Mouse (Mus musculus) splenic B cell, adult 2 months (primary cell): Measurements from ENCODE around the gene Cmtm6.
A peak's percentile ranks its signal among the peaks of the same experiment; 100 is the strongest.

Experiments
- DNase-seq: peaks from one replicate; pipeline ENCODE4 v3.0.0-alpha.2; 2011; ENCODE audit warnings: low read depth, low spot score
- H3K27me3 ChIP-seq: 2 replicates; pipeline ENCODE4 v1.6.1; 2012; ENCODE audit warnings: mild to moderate bottlenecking, low read length, moderate library complexity, mixed read lengths; ENCODE audit not compliant: control insufficient read depth, poor library complexity, insufficient read depth, severe bottlenecking
- H3K36me3 ChIP-seq: 2 replicates; pipeline ENCODE4 v1.6.1; 2012; ENCODE audit warnings: mild to moderate bottlenecking, low read length, moderate library complexity, mixed read lengths; ENCODE audit not compliant: control insufficient read depth, poor library complexity, insufficient read depth, severe bottlenecking

Cmtm6 gene

DNA sequence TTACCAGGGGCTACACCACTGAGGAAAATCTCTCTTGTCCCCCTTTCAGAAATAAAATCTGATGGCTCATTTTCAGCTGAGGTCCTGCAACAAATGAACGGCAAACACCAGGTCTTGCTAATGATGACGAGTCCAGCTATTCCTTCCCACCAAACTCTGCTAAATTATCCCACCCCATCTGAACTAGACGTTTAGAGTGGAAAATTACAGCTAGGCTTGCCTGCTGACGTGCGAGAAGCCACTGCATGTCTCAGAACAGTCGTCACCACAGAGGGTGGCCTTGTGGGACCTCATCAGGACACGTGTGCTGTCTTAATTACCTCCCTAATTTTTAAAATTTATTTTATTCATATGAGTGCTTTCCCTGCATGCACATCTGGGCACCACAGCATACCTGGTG, 40.6 kb downstream of the Cmtm6 start:
- Histone ChIP-seq H3K27me3 (no peaks in the 10 kb centered on the region), H3K36me3 (peaks cover 7% of the 10 kb centered on the region)
- no peak for DNase-seq

DNA sequence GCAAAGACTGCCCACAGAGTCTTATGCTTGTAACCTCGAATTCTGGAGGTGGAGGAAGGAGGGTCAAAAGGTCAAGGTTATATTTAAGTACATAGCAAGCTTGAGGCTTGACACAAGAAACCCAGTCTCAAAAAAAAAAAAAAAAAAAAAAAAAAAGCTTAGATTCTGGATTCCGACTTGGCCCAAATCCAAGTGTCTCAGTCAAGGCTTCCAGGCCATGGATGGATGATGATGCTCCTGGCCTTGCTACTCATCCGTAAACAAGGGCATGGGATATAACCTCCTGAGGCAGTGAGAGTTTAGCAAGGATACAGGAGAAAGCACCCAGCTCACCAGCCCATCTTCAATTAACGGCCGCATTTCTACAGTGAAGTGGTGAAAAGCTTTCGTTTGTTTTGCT, 43.7 kb downstream of the Cmtm6 start:
- peaks cover 7% of the 10 kb centered on the region for H3K36me3 ChIP-seq
- no peak for DNase-seq
- no peaks in the 10 kb centered on the region for H3K27me3 ChIP-seq

DNA sequence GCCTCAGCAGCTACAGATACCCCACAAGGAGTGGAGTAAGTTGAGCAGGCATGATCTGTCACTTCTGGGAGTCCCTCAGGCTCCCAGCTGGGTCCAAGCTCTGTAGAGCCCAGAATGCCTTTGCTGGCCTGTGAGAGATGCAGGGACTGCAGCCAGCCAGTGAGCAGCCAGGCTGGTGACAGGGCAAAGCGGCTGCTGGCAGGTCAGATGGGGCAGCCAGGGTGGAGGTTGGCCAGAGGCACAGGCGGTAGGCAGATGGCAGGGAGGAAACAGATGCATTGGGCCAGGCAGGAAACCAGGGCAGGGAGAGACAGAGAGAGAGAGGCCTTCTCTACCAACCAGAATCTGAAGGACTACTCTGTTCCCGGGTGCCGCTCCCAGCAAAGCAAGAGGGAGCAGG, 44.4 kb downstream of the Cmtm6 start:
- H3K36me3 ChIP-seq, result peaks cover 7% of the 10 kb centered on the region
- peak; percentile 36 for DNase-seq
- H3K27me3 ChIP-seq, result no peaks in the 10 kb centered on the region

DNA sequence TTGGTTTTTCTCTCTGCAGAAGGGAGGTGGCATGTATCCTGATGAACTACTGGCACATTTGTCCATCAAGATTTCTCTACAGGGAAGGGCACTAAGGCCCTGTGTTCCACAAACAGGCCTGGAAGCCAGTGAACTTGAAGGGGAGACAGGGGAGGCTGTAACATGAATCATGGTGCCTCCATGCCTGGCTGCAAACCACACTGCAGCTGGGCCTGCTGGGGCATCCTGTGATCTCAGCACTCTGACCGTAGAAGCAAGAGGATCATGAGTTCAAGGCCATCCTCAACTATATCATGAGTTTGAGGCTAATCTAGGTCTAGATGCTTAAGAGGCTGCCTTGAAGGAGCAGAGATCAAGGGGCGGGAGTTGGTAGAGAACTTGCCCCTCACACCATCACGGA, 45.4 kb downstream of the Cmtm6 start:
- Histone ChIP-seq H3K36me3 (peaks cover 7% of the 10 kb centered on the region), H3K27me3 (no peaks in the 10 kb centered on the region)
- DNase-seq, result peak; percentile 44

DNA sequence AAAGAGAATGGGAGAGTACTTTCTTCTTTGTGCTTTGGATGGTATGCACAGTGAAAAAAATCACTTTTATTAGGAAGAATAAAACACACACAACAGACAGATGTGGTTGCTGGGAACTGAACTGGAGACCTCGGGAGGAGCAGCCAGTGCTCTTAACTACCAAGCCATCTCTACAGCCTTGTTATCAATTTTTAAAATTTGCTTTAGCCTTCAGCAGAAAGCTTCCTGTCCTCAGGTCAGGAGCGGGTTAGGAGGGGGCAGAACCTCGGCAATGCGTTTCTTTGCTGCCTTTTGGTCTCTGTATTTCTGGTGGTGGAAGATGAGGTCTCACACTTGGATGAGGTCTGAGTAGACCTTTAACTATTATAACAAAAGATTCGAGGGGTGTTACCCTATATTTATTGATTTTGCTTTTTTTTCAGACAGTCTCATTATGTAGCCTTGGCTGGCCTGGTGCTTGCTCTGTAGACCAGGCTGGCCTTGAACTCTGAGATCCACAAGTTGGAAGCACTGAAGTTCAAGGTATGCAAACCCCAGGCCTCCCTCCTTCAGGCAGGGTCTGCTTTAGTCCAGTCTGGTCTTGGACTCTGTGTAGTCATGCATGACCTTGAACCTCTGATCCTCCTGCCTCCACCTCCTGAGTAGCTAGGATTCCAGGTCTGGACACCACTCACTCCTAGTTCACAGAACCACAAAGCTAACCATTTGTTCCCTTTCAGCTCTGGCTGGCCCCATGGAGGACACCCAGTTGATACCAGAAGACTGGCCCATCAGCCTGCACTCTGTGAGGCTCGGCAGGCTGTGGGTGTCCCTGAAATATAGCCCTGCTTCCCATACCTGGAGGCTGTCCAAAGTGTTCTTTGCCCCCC, 46.5 kb downstream of the Cmtm6 start:
- H3K27me3 ChIP-seq, result no peaks in the 10 kb centered on the region
- H3K36me3 ChIP-seq, result peaks cover 1% of the 10 kb centered on the region
- no peak for DNase-seq

DNA sequence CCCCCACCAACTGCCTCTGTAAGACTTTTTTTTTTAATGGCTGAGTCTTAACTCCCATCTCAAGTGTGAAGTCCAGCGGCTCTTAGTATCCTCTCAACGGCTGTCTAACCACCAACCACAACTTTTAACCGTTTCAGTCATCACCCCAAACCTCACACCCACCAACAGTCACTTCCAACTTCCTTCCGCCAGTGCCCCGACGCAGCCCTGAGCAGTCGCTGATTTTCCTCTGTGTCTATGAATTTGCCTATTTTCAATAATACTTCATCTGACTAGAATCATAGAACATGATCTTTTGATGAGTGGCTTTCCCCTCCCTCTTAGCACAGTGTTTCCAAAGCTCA, 47.1 kb downstream of the Cmtm6 start:
- Histone ChIP-seq H3K27me3 (no peaks in the 10 kb centered on the region), H3K36me3 (no peaks in the 10 kb centered on the region; the same call in 1 of the 2 replicates)
- peak; percentile 68 for DNase-seq

DNA sequence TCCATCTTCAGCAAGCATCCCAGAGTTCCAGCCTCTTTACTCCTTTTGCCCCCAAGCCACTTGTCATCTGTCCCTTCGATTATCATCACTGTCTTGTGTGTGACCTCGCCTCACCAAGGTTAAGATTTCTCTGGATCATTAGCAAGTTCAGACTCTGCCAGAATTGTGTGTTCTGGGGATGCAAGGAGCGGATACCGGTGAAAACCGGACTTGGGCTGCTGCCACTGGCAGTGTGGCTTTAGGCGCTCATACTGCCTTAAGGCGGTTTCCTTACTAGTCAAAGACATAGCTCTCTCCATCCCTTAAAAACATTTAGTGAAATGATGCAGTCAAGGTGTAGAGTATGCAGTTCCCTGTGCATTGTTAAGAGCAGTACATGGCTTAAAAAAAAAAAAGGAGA, 48.0 kb downstream of the Cmtm6 start:
- no peaks in the 10 kb centered on the region for H3K27me3 ChIP-seq
- no peak for DNase-seq
- H3K36me3 ChIP-seq, result no peaks in the 10 kb centered on the region; the same call in 1 of the 2 replicates

DNA sequence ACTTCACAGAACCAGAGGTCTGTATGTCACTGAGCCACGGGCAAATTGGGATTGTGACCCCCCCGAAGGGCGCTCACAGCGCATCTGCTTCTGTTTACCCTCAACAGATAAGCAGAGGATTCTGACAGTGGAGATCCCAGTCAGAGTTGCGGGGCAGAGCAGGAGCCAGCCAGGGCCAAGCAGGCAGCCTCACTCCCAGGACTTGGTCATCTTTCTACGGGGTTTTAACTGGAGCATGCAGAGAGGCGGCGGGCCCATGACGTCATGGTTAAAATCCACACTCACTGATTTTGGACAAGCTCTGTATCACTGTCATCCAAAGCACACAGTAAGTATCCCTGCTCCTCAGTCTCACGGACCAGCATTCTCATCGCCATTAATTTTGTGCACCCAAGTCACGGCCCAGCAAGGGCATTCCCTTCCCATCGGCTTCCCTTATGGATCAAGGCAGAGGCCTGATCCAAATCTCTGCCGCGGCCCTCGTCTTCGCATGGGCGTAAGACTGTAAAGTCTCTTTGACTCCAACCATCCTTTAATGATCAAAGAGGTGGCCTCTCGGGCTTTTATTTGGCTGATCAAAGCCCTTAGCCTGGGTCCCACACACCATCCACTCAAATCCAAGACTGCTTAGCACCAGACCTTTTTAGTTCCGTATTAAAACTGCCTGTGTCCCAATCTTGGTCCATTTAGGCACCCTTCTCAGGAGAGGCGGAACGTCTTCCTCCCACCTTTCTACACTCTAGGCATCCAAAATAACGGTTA, 49.2 kb downstream of the Cmtm6 start:
- Histone ChIP-seq H3K27me3 (no peaks in the 10 kb centered on the region), H3K36me3 (no peaks in the 10 kb centered on the region; the same call in 1 of the 2 replicates)
- peak; percentile 71 for DNase-seq

DNA sequence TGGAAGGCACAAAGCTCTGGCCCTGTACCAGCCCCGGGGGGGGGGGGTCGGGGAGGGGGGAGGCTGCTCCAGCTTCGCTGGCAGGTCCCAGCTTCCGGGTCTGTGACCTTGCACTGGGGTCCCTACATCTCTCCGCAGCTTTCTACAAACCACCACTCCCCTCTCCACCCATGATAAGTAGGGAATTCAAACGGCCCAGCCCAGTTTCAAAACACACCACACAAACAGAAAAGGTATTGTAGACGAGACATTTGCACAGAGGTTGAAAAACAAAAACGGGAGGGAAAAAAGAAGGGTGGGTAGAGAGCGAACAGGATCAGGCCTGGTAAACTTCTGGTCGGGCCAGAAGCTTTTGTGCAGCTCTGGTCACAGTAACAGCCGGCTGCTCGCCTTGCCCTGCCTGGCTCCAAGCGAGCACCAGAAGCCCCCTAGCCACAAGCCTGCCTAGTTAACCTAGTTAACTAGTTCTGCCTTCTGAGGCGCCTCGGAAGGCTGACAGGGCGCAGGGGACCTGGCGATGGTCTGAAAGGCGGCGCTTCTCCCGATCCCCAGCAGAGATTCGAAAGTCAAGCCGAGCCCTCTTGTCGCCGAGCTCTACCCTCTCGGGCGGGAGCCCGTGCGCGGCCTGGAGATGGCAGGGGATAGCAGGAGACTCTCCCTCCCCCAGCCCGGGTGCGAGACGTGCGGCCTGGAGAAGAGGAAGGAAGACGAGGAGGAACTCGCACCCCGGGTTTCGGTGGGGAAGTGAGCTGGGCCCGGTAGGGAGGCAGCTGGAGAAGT, 50.0 kb downstream of the Cmtm6 start:
- H3K36me3 ChIP-seq, result no peaks in the 10 kb centered on the region; the same call in 1 of the 2 replicates
- H3K27me3 ChIP-seq, result no peaks in the 10 kb centered on the region
- DNase-seq, result peak; percentile 68

DNA sequence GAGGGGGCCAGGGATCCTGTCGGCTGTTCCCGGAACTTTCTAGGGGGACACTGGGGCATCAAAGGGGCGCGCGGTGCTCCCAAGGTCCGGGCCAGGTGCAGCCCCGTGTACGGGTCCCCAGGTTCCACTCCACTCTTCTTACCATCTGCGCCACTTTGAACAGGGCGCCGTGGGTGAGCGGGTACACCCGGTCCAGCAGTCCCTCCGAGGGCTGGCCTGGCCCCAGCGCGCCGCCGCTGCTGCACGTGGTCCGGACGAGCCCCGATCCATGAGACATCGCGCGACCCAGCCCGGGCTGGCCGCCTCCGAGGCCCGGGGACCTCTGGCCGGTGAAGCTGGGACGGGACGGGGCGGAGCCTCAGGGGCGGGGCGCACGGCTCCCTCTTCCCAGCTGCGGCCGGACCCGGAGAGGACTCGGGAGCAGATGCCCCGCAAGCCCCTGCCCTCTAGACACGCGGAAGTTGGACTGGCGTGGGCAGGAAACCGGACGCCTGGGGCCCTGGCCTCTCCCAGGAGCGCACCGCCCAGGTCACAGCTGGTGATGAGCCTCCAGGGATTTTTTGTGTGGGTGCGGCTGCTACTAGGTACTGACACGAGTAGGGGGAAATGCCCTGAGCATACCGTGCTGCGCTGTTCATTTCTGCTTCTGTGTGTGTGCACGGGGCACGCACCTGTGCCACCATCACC, 50.8 kb downstream of the Cmtm6 start, which contains the start of gene Cmtm7:
TSS of gene Cmtm7 (minus strand) at position 331 of the 687 bp plus-strand sequence.
- Histone ChIP-seq H3K36me3 (no peaks in the 10 kb centered on the region; the same call in 1 of the 2 replicates), H3K27me3 (no peaks in the 10 kb centered on the region)
- DNase-seq, result peak; percentile 87

DNA sequence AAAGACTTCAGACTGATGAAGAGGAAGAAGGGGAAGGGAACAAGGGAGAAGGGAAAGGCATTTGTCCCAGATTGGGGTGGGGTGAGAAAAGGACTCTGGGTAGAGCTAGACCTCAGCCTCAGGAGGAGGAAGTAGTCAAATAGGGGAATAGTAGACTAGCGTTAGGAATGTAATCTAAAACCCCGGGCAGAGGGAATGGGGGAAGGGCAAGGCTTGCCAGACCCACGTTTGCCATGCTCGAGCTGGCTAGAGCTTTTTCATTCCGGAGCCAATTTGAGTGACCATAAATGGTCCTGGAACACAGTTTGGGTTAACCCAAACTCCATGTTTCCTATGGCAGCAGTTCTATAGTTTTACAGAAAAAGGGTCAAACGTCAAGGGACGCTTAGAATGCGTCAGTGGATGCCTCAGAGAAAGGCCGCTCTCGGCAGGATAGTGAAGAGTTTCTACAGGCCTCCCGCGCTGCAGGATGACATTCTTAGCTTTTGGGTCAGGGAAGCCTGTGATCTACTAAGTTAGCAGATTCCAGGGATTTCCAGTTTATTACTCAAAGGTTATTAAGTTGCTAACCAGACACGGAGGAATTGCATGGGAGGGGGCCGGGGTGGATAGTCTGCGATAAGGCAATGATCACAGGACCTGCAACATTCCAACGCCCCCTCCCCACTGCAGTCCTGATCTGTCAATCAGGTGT, 54.7 kb downstream of the Cmtm6 start:
- no peak for DNase-seq
- Histone ChIP-seq H3K36me3 (no peaks in the 10 kb centered on the region), H3K27me3 (no peaks in the 10 kb centered on the region)

DNA sequence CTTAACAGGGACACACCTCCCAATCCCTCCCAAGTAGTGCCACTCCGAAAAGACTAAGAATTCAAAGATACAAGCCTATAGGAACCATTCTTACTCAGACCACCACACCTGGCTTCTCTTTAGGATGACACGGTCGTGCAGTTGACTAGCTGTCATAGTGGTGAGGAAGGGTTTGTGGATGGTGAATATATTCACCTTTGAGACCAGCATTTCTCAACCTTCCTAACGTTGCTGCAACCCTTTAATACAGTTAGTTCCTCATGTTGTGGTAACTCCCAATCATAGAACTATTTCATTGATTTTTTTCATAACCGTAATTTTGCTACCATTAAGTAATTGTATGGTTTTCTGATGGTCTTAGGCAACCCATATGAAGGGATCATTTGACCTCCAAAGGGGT, 56.2 kb downstream of the Cmtm6 start:
- H3K27me3 ChIP-seq, result no peaks in the 10 kb centered on the region
- H3K36me3 ChIP-seq, result no peaks in the 10 kb centered on the region
- DNase-seq, result no peak

DNA sequence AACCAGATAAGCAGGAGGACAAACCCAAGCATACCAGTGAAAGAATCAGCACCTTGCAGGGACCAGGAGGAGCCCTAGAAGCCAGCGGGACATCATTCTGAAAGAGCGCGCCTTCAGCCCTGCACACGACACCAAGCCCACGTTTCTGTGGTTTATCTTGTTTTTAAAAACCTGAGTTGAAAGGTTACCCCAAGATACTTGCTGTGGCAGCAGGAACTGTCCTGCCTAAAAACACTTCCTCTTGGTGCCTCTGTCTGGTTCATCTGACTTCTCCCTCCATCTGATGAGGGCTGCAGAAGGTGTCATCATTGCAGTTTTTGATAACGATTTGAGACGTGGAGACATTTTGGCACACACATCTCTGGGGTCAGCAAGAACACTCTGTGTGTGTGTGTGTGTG, 56.8 kb downstream of the Cmtm6 start:
- Histone ChIP-seq H3K27me3 (no peaks in the 10 kb centered on the region), H3K36me3 (no peaks in the 10 kb centered on the region)
- peak; percentile 56 for DNase-seq

DNA sequence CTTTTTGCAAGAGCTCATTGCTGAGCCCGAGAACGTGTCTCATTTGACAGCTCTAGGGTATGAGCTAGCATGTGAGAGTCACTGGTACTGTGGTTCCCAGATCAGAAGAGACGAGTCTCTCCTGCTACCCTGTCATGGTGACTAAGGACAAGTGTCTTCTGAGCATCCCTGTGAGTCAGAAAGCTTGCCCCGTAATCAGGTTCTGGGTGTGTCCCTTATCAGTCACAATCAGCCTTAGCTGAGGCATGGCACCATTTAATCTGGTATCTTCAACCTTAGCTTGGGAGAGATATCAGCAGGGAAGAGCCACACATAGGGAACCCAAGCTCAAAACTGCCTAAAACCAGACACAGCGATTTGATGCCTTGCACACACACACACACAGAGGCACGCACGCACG, 57.8 kb downstream of the Cmtm6 start:
- DNase-seq, result no peak
- H3K36me3 ChIP-seq, result no peaks in the 10 kb centered on the region
- no peaks in the 10 kb centered on the region for H3K27me3 ChIP-seq
